Mouse (Mus musculus): ENCODE measurements around the gene Ms4a10.

The Ms4a10 gene

DNA sequence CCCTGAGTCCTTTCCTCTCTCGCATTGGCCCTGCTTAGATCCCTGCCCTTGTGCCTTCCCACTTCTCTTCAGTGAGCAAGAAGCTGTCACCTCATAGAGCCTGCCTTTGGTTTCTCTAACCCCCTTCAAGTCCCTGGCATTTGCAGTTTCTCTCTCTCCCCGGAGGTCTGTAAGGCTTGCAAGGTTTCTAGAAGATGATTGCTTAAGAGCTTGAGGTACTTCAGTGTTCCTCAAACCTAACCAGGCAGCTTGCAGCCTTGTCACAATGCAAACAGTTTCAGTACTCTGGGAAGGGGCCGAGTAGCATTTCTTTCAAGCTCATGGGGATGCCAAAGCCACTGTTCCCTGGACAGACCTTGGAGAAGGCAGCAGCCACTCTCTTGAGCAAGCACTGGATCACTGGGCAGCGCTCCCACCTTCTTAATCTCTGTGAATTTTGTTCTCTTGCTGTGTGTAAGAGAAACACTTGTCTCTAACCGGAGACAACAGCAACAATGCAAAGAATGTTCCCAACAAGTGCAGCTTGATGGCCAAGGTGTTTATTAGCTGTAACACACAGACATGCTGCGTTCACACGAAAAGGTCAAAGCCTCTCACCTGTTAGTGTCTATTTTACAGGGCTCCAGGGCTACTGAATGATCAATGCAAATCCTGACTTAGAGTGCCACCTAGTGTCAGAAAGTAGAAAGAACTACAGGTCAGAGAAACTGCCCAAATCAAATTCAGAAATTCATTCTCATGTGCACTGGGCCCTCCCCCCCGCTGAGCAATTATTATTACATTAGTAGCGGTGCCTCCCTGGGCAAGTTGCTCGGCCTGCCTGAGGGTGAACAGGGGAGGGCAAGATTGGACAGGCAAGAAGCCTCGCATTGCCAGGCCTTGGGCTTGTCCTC lies 15.1 kb downstream of the Ms4a10 start:
- DNase-seq, result peak; percentile 74

DNA sequence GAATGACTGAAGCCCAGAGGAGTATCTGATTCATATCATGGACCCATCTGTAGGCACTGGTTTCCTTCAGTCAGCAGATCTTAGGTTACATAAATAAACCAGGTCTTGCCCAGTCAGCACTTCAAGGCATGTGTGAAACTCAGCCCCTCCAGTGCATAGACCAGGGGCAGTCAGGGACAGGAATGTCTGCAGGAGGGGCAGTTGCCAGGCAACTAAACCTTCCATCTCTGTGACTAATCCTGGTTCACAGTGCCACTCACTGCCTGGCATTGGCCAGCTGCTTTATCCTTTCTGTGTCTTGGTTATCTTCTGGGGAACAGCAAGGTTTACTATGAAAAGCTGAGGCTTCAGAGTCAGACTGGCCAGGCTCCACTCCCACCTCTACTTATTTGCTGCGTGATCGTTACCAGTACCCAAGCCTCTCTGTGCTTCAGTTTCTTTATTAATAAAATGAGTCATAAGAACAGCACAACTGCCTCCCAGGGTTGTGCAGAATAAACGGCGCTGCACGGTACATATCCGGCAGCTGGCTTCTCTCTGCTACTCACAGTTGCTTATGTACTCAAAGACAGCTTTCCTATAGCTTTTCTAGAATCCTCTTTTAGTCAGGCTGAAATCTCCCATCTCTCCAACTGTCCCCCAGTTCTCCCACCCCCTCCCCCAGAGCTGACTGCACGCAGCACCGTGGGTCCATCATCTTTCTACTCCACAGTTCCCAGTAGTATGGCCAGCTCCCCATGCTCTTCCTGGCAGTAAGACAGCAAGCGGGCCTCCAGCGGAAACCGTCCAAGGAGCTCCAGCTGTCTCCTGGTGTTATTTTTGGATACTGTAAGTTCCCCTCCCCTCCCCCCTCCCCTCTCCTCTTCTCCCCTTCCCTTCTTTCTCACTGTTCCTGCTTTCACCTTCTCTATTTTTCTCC lies 22.2 kb downstream of the Ms4a10 start:
- no peak for DNase-seq

DNA sequence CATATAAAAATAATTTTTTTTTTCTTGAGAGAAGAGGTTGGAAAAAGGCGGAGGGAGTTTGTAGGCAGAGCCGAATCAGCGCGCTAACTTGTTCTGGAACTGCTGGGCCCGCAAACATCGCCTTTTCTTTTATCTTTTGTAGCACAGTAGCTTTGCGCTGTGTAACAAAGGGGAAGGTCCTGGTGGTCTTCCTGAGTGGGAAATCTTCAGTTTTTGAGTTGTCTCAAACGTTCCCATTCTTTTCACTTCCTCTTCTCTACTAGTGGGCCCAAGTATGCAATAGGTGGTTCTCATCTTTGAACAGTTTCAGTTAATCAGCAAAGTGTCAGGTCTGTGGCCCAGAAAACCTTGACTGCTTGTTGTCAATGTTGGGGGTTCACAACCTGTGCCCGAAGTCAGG lies 24.9 kb downstream of the Ms4a10 start:
- DNase-seq, result no peak

DNA sequence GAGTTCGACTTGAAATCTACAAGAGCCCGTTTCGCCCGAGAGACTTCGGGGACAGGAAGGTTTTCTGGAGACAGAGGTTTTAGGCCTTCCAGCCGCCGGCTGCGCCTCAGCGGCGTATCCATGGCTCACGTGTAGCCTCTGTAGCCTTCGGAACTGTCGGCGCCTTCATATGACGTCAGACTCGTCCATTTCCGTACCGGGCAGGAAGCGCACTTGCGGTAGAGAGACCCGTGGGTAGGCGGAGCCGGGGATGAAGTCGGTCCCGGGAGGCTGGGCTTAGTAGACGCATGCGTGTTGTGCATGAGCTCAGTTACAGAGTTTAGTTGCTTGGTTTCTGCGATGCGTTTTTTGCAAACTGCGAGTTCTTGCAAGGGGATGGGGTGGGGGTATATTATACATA lies 25.4 kb downstream of the Ms4a10 start, which contains the start of gene Ccdc86:
Gene Ccdc86 (minus strand): TSS at position 155 of the 400 bp plus-strand sequence.
- peak; percentile 93 for DNase-seq

GRCm38 (mm10) chr19:10948416-10948815 lies 26.1 kb downstream of the Ms4a10 start:
- DNase-seq, result no peak

- DNase-seq, result no peak
These were observed 27.3 kb downstream of the Ms4a10 start for GRCm38 (mm10) chr19:10947219-10947618.

DNA sequence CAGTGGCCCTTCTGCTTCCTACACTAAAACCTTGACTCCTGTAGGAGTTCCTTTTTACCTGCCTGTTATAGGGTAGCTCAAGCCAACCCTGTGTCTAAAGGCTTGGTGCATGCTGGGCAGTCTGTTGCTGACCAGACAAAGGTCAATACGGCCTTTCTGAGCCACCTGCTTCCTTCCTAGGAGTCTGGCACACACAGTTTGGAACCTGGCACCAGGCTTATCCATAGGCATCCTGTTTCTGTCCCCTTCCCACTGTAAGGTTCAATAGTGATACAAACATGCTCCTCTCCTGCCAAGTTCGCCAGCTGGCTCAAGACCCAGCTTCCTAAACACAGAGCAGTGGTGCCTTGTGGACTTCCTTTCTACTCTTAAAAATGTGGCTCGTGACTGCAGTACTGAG lies 28.0 kb downstream of the Ms4a10 start:
- DNase-seq, result no peak

DNA sequence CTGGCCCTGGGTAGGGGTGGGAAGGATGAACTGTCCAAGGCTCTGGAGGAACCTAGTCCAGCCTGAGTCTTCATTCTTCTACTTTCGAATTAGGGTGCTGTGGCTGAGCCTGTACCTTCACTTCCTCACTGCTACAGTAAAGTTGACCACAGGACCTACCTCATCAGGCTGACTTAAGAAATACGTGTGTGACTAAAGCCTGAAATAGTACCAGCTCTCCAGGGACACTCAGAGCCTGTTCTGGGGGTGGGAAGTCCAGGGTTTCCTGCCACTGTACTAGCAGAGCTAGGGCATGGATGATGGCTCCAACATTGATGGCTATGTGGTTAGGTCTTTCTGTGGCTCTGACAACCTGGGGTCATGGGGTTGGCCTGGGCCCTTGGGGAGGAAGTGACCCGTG lies 30.5 kb downstream of the Ms4a10 start:
- no peak for DNase-seq

- no peak for DNase-seq
These were observed 33.5 kb downstream of the Ms4a10 start for GRCm38 (mm10) chr19:10940801-10941457.

- DNase-seq, result peak; percentile 84
These were observed 34.2 kb downstream of the Ms4a10 start for GRCm38 (mm10) chr19:10940097-10940800.

- DNase-seq, result no peak
These were observed 35.7 kb downstream of the Ms4a10 start for GRCm38 (mm10) chr19:10938771-10939170.

DNA sequence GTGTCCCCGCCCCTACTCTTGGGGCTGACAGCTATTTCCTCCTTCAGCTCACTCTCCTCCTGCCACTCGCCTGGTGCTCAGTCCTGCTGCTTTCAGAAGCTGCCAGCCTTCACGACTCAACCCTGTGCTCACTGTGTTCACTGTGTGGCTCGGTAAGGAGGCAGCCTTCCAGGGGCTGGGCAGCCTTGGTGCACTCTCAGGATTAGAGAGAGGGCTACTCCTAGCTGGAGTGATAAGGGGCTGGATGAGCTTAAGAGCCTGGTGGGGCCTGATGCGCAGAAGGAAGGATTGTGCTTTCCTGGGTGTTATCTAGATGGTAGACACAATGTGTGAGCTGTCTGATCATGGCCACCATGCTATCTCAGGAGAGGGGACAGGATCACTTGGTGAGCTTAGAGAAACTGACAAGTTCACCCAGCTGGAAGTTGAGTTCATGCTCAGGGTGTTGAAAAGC lies 37.3 kb downstream of the Ms4a10 start, which contains the start of gene Ptgdr2:
Gene Ptgdr2 (plus strand): TSS at position 51 of the 454 bp plus-strand sequence.
- DNase-seq, result no peak

GRCm38 (mm10) chr19:10936077-10936476 lies 38.4 kb downstream of the Ms4a10 start:
- no peak for DNase-seq

DNA sequence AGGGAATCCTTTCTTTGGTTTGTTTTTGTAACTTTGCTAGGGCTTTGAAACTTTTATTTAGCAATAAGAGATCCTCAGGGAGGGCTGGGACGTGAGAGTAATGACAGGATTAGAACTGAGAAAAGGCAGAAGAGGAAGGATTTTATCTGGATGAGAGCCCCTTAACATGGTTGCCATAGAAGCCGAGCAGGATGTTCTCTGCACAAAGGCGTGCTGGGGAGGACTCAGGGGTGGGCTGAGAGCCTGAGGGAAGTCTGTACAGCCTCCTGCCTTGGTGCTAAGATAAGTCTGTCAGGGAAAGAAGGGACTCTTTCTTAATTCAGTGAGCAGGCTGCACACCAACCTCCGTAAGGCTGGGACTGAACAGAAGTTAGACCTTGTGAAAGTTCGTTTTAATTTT lies 39.4 kb downstream of the Ms4a10 start:
- no peak for DNase-seq

- no peak for DNase-seq
These were observed 43.8 kb downstream of the Ms4a10 start for GRCm38 (mm10) chr19:10930641-10931040.

DNA sequence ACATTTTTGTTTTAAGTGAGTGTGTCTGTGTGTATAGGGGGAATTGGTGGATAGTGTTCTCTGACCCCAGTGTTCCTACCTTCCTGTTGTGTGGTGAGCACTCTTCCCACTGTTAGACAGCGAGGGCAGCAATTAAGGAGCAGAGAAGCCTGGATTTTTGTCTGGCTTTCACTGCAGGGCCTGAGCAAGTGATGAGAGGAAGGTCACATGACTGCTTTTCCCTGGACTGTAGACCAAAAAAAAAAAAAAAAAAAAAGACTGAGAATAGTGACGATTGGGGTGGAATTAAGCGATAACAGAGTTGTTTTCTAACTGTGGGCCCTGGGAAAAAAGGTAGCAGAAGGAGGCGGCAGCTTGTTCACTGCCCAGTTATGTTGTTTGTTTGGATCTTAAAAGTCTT lies 47.8 kb downstream of the Ms4a10 start:
- DNase-seq, result no peak

- no peak for DNase-seq
These were observed 48.3 kb downstream of the Ms4a10 start for GRCm38 (mm10) chr19:10926123-10926621.

DNA sequence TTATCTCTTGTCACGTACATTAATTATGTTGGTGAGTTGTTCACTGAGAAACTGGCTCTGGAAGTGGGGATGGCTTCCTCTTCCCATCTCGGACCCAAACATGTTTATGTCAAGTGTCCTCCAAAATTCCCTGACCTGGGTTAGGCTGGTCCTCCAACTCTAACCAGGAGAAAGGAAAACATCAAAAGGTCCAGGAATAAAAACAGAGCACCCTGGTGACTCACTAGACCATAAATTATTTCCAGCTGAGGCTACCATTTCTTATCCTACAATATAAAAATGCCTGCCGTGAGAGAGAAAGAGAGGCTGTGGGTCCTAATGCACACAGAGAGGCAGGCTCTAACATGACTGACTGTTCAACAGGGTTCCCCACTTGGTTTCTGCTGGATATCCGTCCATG lies 50.2 kb downstream of the Ms4a10 start:
- no peak for DNase-seq

GRCm38 (mm10) chr19:10921058-10921457 lies 53.4 kb downstream of the Ms4a10 start:
- no peak for DNase-seq

GRCm38 (mm10) chr19:10920532-10920931 lies 53.9 kb downstream of the Ms4a10 start, which contains the start of gene Zp1:
Zp1 (minus strand) TSS chr19:10920632.
- no peak for DNase-seq

DNA sequence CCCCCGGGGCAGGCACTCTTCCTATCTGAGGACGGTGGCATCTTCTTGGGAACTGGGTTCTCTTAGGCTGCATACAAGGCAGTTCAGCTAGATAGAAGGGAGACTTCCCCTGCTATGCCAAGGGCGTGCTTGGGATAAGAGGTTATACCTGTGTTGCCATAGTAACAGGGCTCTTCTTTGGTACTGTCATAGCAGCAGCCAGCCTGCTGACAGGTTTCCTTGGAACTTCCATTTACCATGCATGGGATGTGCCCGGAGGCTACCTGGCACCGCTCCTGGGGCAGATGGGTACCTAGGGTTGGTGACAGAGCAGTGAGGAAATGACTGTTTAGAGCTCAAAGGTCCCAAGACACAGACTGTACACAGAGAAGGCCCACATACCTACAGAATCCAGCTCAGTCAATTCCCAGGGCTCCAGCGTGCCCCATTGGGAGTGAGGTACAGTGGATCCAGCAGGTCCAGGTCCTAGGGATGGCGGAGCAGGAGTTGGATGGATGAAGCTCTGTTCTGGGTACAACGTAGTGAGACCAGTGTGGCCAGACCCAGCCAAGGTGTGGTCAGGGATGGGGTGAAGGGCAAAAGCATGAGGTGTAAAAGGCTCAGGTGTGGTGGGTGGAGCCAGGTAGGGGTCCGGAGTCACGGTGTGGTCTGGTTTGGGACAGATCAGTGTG lies 56.0 kb downstream of the Ms4a10 start:
- DNase-seq, result no peak

All from cerebellum, adult 8-10 months (tissue).